8 mouse cellular contexts compared by ENCODE assay signal in the genomic region with DNA sequence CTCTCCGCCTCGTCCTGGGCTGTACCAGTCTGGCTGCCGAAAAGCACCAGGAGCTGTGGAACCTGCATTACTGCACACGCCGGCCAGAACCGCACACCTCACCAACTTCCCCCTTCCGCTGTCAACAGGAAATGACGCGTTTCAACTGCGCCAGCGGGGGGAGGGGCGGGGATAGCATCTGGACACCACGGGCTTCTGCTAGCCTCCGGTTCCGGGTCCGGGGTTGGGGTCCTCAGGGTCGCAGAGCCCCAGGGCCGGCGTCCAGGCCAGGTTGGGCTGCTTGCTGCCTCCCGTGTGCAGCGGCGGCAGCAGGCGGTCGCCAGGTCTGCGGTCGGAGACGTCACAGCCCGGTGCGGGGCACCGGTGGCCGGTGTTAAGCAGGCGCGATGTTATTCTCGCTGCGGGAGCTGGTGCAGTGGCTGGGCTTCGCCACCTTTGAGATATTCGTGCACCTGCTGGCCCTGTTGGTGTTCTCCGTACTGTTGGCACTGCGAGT. TPM values are rescaled to one million over a fixed set of nuclear protein-coding genes. Genes with fewer than 3 reads are reported as not detected.
A peak's percentile ranks its signal among the peaks of the same experiment; 100 is the strongest.
DNase-seq lines count a peak whose midpoint lies in the region; ATAC-seq lines count a peak whose summit lies in the region.

Gene Tmem203, plus strand, starts transcription at position 156 of the 496 bp plus-strand sequence.

- H3K4me1 ChIP-seq in hindbrain, embryonic 11.5 days (replicated peaks; ENCODE audit: control insufficient read depth, insufficient read depth, low read length), result peaks cover 7% of the 10 kb centered on the region; the same call in 1 of the 2 replicates

- WGBS in hindbrain, embryonic 11.5 days, result under 1% methylated on average over 38 of the region's 39 CpGs

- DNase-seq in R1 (ENCODE audit: low read depth, low spot score), result peak; percentile 96
- peak; percentile 95 to 96 for DNase-seq in cerebellum, postnatal 10 days
- peak; percentile 77 to 83 for DNase-seq in frontal cortex, postnatal 10 days (ENCODE audit: low spot score in 2 of 2)
- peak; percentile 98 for DNase-seq in hindbrain, embryonic 11.5 days (ENCODE audit: low spot score)
- peak; percentile 80 to 87 for DNase-seq in layer of hippocampus, postnatal 14 days (ENCODE audit: low spot score in 2 of 2)
- peak; percentile 93 for DNase-seq in lung, postnatal 36 days
- DNase-seq in retina, embryonic 14.5 days (ENCODE audit: low spot score), result peak; percentile 95
- DNase-seq in thymus, postnatal 36 days, result peak; percentile 82

- peak within 1 kb of the TSS; percentile 49; the same call in 1 of the 2 replicates for H3K27ac ChIP-seq in hindbrain, embryonic 11.5 days (ENCODE audit: low read depth, low read length)

- H3K36me3 ChIP-seq in hindbrain, embryonic 11.5 days (ENCODE audit: control insufficient read depth, insufficient read depth, low read length), result 0 out of 2 replicates have a peak, but pooled peaks cover 2% of the 10 kb centered on the region

- H3K9ac ChIP-seq in hindbrain, embryonic 11.5 days (ENCODE audit: low read depth, low read length), result peak within 1 kb of the TSS; percentile 69

- no peaks in the 10 kb centered on the region for H3K9me3 ChIP-seq in hindbrain, embryonic 11.5 days (ENCODE audit: control insufficient read depth, low read length)

- H3K4me2 ChIP-seq in hindbrain, embryonic 11.5 days (replicated peaks; ENCODE audit: low read depth, low read length), result peak within 1 kb of the TSS; percentile 88

- peak within 1 kb of the TSS; percentile 69 for H3K4me3 ChIP-seq in hindbrain, embryonic 11.5 days (ENCODE audit: low read depth, low read length)

- peak; percentile 91 for ATAC-seq in hindbrain, embryonic 11.5 days (ENCODE audit: low FRiP score)

- H3K27me3 ChIP-seq in hindbrain, embryonic 11.5 days (ENCODE audit: control insufficient read depth, insufficient read depth, low read length), result no peaks in the 10 kb centered on the region

RNA-seq across cellular contexts. Expression of gene Tmem203, which starts in this region (rescaled TPM):
- polyA plus RNA-seq in hindbrain, embryonic 11.5 days (2014; fragmentation: Nextera tagmentation; extraction: Ambion mirVana), result 12.2 and 14.6 TPM in 2 replicates
- 10 to 100 TPM; 34.3 to 38.0 TPM for total RNA-seq in layer of hippocampus, postnatal 14 days (2021)

Comparison
In these comparisons a context has a peak if more than half of its experiments do, and no peak if none do; other contexts are left out.
1. Peak in every context shown above with its lines: DNase-seq, ATAC-seq, H3K4me3 ChIP-seq and H3K27ac ChIP-seq.